Mouse (Mus musculus): Measurements from ENCODE around the gene Pisd.
"Not testable (repeated sequence)": the region's sequence is repeated elsewhere in the genome, so short reads cannot be mapped to it uniquely, and the experiment has no call there.

Pisd gene

GRCm38 (mm10) chr5:32785313-32785915 lies at the start of gene Pisd:
Gene Pisd, minus strand, starts transcription at chr5:32785646.
- peak; percentile 93 to 94 for DNase-seq (ENCODE audit: low spot score in 2 of 2)

- DNase-seq (ENCODE audit: low spot score in 2 of 2): no peak
Measured at GRCm38 (mm10) chr5:32834497-32834896, 49.1 kb upstream of the Pisd start.

- no peak for DNase-seq (ENCODE audit: low spot score in 2 of 2)
Measured at GRCm38 (mm10) chr5:32830054-32830453, 44.6 kb upstream of the Pisd start.

GRCm38 (mm10) chr5:32828766-32829165 lies 43.3 kb upstream of the Pisd start:
- not testable (repeated sequence) for DNase-seq (ENCODE audit: low spot score in 2 of 2)

GRCm38 (mm10) chr5:32827009-32827408 lies 41.6 kb upstream of the Pisd start, which contains the start of gene Gm20671:
Gene Gm20671, minus strand, starts transcription at chr5:32827109.
- no peak for DNase-seq (ENCODE audit: low spot score in 2 of 2)

- DNase-seq (ENCODE audit: low spot score in 2 of 2): no peak
Measured at GRCm38 (mm10) chr5:32820471-32820870, 35.0 kb upstream of the Pisd start.

- DNase-seq (ENCODE audit: low spot score in 2 of 2): no peak
Measured at GRCm38 (mm10) chr5:32815396-32815795, 29.9 kb upstream of the Pisd start.

GRCm38 (mm10) chr5:32786454-32786853 lies 1.0 kb upstream of the Pisd start:
- not testable (repeated sequence) for DNase-seq (ENCODE audit: low spot score in 2 of 2)

- DNase-seq (ENCODE audit: low spot score in 2 of 2): no peak
Measured at GRCm38 (mm10) chr5:32784726-32785125, 720 bp downstream of the Pisd start.

- no peak for DNase-seq (ENCODE audit: low spot score in 2 of 2)
Measured at GRCm38 (mm10) chr5:32781596-32781995, 3.9 kb downstream of the Pisd start.

GRCm38 (mm10) chr5:32778168-32778567 lies 7.3 kb downstream of the Pisd start:
- DNase-seq (ENCODE audit: low spot score in 2 of 2): no peak

GRCm38 (mm10) chr5:32772361-32772760 lies 13.1 kb downstream of the Pisd start:
- no peak for DNase-seq (ENCODE audit: low spot score in 2 of 2)

GRCm38 (mm10) chr5:32767636-32768373 lies 17.6 kb downstream of the Pisd start:
- DNase-seq (ENCODE audit: low spot score in 2 of 2): no peak

GRCm38 (mm10) chr5:32767004-32767403 lies 18.4 kb downstream of the Pisd start:
- no peak for DNase-seq (ENCODE audit: low spot score in 2 of 2)

GRCm38 (mm10) chr5:32761566-32762140 lies 23.8 kb downstream of the Pisd start:
- peak; percentile 47 to 50 for DNase-seq (ENCODE audit: low spot score in 2 of 2)

- DNase-seq (ENCODE audit: low spot score in 2 of 2): peak in 1 of 2 experiments; percentile 29
Measured at GRCm38 (mm10) chr5:32760787-32761186, 24.7 kb downstream of the Pisd start.

GRCm38 (mm10) chr5:32760352-32760751 lies 25.1 kb downstream of the Pisd start:
- not testable (repeated sequence) for DNase-seq (ENCODE audit: low spot score in 2 of 2)

- no peak for DNase-seq (ENCODE audit: low spot score in 2 of 2)
Measured at GRCm38 (mm10) chr5:32759662-32760061, 25.8 kb downstream of the Pisd start.

GRCm38 (mm10) chr5:32756141-32756540 lies 29.3 kb downstream of the Pisd start:
- no peak for DNase-seq (ENCODE audit: low spot score in 2 of 2)

- DNase-seq (ENCODE audit: low spot score in 2 of 2): no peak
Measured at GRCm38 (mm10) chr5:32751736-32752135, 33.7 kb downstream of the Pisd start.

GRCm38 (mm10) chr5:32748936-32749335 lies 36.5 kb downstream of the Pisd start:
- no peak for DNase-seq (ENCODE audit: low spot score in 2 of 2)

- DNase-seq (ENCODE audit: low spot score in 2 of 2): peak; percentile 63
Measured at GRCm38 (mm10) chr5:32747650-32748375, 37.6 kb downstream of the Pisd start.

All from heart, adult 9 months (tissue).